Mouse (Mus musculus): ENCODE data around the gene Olfr1020.

Gene Olfr1020

GRCm38 (mm10) chr2:85846730-85847129 lies at the start of gene Olfr1020:
Gene Olfr1020 (plus strand): TSS chr2:85847030.
- DNase-seq = no peak

GRCm38 (mm10) chr2:85802444-85802843 lies 44.4 kb upstream of the Olfr1020 start, which contains the start of gene Olfr1016:
Gene Olfr1016 (minus strand): TSS chr2:85802544.
- DNase-seq = no peak

- DNase-seq = no peak
These were observed 42.3 kb upstream of the Olfr1020 start for GRCm38 (mm10) chr2:85804501-85804900.

DNA sequence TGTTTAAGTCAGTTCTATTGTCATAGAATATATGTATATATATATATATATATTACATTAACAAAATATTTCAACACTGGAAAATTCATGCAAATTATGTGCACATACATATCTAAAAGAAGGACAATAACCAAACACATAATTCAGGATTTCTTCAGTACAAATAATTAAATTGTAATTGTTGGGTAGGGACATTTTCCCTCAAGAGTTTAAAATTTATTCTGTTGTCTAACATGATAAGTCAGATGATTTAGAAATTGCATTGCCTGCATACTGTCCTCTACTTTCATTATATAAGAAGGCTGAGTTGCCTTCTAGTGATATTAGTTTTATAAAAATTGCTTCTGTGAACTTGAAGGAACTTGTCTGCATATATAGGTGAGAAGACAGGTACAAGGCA lies 28.7 kb upstream of the Olfr1020 start, which contains the start of gene Olfr1018:
TSS of gene Olfr1018 (plus strand) at position 301 of the 400 bp plus-strand sequence.
- no peak for DNase-seq

DNA sequence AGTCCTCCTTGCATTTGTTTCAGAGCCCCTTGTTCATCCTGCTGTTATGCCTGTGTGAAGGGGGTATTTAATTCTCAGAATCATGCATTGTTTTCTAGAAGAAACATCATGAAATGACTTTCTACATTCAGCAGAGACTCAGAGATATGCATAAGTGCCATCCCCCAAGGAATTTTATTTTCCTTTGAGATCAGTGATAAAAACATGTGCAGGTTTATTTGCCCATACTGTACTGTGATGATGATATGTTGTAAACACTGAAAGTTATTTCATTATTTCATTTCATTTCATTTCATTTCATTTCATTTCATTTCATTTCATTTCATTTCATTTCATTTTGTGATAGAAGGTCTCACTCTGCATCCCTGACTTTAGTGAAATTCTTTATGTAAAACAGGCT lies 1.4 kb upstream of the Olfr1020 start, which contains the start of gene Olfr1019:
TSS of gene Olfr1019 (minus strand) at position 101 of the 400 bp plus-strand sequence.
- no peak for DNase-seq

DNA sequence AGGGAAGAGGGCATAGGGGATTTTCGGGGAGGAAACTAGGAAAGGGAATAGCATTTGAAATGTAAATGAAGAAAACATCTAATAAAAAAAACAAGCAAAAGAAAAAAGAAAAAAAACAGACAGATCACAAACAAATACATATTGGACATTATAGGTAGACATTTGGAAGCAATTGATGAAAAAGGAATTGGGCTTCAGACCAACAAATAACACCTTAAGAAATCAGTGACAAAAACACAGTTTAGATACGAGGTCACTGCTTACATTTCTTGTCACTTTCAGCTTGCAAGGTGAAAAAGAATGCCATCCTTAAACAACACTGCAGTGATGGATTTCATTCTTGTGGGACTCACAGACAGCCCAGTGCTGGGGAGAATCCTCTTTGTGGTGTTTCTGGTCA lies 21.5 kb downstream of the Olfr1020 start, which contains the start of gene Olfr1022:
TSS of gene Olfr1022 (plus strand) at position 301 of the 400 bp plus-strand sequence.
- no peak for DNase-seq

- no peak for DNase-seq
These were observed 38.5 kb downstream of the Olfr1020 start, which contains the start of gene Olfr1023 for GRCm38 (mm10) chr2:85885340-85885739. Gene Olfr1023 (plus strand): TSS chr2:85885640.

Measured in cerebellum, postnatal 36 days (tissue).